Mouse (Mus musculus): ENCODE data around the gene Vezf1. TPM values are rescaled to one million over a fixed set of nuclear protein-coding genes. Genes with fewer than 3 reads are reported as not detected.
A peak's percentile ranks its signal among the peaks of the same experiment; 100 is the strongest.
"Not testable (repeated sequence)": the region's sequence is repeated elsewhere in the genome, so short reads cannot be mapped to it uniquely, and the experiment has no call there.

The Vezf1 gene
- 9.8 and 13.7 TPM in 2 replicates for polyA plus RNA-seq (2012; rRNA removed)

DNA sequence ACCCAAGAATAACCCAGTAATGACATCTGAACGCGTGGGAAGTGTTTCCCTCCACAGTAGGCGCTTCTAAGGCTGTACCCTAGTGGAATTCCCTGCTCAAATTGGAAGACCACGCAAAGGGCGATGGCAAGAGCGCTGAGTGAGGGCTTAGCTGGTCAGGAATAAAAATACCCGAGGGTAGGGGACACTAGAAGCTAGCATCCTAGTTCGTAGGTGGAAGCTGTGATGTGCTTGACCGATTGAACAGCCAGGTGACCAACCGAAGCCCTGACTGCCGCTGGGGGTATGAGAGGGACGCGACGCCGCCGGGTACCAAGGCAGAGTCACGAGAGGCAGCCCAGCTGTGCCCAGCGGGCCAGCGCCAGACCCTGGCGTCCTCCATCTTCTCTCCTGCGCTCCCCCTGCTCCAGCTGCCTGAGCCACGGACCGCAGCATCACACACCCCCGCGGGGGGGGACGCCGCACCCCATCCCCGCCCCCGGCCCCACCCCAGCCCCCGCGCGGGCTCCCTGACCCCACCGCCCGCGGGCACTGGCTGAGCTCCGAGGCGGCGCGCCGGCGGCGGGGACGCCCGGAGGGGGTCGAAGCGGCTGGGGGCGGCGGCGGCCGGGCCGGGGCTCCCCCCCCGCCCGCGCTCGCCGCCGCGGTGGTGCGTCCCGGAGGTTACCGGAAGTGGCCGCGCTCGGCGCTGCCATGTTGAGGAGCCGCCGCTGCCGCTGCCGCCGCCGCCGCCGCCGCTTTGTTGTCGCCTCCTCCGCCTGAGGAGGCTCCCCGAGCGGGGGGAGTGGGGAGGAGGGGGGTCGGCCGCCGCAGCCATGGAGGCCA, at the start of gene Vezf1:
TSS of gene Vezf1 (plus strand) at position 694 of the 825 bp plus-strand sequence.
- WGBS = 2% methylated on average over 74 of the region's 81 CpGs
- DNase-seq (ENCODE audit: low read depth, low spot score) = no peak

DNA sequence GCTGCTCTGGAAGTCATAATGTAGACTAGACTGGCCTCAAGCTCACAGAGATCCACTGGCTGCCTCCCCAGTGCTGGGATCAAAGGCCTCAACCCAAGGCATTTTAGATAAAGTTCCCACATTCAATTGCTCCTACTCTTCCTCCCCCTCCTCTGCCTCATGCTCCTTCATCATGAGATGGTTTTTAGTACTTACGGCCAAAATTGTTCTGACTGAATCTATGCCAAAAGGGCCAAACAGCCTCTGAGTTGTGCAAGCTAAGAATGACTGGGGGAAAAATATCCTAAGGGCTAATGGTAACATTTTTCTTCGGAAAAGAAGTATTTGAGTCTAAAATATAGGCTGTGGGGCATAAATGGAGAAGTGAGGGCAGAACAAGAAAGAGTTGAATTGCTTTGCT, 44.1 kb upstream of the Vezf1 start:
- no peak for DNase-seq (ENCODE audit: low read depth, low spot score)
- 83% methylated on average over 2 of the region's 2 CpGs for WGBS

DNA sequence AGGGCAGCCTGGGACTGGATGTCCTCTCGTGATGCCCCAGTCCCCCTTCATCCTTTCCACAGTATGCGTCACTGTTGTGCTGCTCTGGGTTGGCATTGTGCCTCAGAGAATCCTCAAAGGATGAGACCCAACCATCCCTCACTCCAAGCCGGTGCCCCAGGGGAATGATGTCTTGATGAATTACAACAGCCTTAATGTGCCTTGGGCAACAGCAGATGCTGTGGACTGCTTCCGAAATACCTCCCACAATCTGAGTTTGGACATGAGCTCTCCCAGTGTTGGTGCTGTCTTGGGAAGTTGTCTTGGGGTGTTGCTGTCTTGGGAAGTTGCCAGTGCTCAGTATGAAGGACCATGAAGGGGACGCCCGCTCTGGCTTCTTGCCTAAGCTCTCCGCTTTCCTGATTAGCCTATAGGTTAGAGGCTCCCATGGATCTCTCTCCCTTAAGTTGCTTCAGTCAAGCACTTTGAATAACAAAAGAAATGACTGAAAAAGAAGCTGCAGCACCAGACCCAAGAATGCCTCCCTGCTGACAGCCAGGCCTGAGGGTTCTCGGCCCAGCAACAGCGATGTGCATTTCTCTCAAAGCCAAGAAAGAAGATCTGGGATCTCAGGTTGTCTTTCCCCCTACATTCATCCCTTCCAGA, 40.6 kb upstream of the Vezf1 start:
- 89% methylated on average over 9 of the region's 9 CpGs for WGBS
- DNase-seq (ENCODE audit: low read depth, low spot score) = no peak

DNA sequence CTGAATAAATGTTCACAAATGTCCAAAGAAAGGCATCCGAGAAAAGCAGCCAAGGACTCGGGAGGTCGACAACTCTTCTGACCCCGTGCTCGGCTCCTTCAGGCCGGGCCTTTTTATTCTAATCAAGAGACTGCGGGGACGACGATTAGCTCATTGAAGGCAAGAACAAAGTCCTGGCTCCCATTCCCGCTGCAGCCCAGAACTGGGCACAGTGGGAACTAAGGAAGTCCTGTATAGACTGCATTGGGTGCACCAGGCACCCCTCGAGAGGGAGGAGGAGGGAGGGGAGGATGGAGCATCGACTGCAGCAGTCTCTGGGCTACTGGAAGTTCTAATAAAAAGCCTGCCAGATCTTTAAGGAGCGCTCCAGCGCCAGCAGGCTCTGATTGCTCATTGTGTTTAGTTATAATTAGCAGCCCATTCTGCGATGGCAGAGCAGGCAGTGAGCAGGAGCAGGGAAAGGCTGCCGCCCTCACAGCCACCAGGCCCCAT, 39.8 kb upstream of the Vezf1 start:
- 60% methylated on average over 16 of the region's 16 CpGs for WGBS

DNA sequence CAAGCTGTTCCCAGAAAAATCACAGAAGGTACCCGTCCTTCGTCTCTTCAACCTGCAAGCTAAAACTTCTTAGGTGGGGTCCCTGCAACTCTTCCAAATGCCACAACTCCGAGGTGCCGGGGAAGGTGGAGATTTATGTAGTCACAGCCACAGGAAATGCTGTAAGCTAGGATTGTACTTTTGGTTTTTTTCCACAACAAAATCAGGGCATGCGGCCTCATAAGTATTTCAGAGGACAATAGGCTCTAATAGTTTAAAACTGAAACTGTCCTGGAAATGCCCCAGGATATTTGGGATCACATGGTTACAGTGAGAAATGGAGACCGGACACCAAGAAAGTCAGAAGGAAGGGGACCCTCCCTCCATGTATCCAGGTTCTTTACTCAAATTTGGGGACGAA, 37.9 kb upstream of the Vezf1 start:
- no peak for DNase-seq (ENCODE audit: low read depth, low spot score)
- 79% methylated on average over 7 of the region's 7 CpGs for WGBS

More for the DNA sequence above, 39.8 kb upstream of the Vezf1 start:
- no peak for DNase-seq (ENCODE audit: low read depth, low spot score)

DNA sequence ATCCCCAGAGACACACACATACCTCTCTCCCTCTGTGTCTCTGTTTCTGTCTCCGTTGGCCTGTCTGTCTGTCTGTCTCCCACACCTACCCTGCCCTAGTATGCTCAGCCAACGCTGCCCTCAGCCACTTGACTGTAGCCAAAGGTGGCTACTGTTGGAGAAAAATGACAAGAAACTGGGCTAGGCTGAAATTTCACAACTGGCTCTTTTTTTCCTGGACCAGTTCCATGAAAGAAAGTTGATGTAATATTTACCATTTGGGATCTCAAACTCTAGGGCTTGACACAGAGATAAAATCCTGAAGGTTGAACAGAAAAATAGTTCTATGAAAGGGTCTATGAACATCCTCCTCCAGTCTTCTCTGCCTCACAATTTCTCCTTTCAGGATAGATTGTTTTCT, 37.2 kb upstream of the Vezf1 start:
- no peak for DNase-seq (ENCODE audit: low read depth, low spot score)
- 73% methylated on average over 2 of the region's 2 CpGs for WGBS

DNA sequence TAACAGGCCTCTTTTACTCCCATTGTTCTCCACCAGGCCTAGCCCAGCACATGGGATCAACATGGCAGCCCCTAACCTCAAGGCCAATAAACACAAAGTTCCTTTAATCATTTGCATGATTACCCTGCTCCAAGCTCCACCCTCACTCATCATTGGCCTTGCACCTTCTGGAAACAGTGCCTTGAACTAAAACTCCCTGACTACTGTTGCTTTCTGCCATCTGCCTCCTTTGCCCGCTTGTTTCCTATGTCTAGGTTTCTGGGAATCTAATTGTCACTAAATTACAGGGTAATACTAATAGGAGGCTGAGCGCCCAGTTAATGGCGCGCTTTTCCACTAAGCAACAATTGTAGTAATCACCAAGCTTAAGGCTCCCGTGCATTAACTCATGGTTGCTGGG, 36.3 kb upstream of the Vezf1 start:
- no peak for DNase-seq (ENCODE audit: low read depth, low spot score)
- WGBS = 93% methylated on average over 5 of the region's 5 CpGs

DNA sequence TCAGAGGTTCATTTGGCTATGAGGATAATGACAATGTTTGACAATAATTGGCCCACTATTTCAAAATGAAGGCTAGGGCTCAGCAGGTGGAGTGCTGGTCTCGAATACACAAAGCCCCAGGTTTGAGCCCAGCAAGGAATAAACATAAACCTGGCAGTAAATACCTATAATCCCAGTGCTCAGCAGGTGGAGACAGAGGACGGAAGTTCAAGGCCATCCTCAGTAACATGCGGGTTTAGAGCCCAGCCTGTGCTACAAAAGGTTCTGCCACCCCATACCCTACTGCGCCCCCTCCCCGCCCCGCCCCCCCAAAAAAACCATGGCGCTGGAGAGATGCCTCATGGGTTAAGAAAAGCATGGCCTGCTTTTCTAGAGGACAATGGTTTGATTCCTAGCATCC, 32.1 kb upstream of the Vezf1 start:
- 70% methylated on average over 7 of the region's 7 CpGs for WGBS
- DNase-seq (ENCODE audit: low read depth, low spot score) = no peak

DNA sequence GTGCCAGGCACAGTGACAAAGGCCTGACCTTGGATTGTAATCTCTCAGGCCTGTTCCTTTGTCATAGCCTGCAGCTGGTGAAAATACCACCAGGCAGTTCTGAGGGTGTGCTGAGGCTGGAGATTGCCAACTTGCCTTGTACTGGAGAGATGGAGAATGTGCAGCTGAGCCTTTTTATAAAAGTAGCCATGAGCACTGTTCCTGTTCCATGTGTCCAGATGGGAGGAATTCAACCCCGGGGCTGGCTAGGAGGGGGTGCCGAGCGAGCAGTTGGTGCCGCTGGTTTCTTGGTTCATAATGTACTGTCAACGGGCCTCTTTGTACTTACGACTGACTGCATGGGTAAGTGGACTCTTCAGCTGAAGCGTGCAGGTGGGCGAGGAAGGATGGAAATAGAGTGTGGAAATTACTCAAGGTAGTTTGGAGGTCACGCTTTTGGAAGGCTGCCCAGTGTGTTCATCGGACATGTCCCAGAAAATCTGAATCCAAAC, 31.3 kb upstream of the Vezf1 start:
- WGBS = 84% methylated on average over 10 of the region's 10 CpGs
- DNase-seq (ENCODE audit: low read depth, low spot score) = no peak

DNA sequence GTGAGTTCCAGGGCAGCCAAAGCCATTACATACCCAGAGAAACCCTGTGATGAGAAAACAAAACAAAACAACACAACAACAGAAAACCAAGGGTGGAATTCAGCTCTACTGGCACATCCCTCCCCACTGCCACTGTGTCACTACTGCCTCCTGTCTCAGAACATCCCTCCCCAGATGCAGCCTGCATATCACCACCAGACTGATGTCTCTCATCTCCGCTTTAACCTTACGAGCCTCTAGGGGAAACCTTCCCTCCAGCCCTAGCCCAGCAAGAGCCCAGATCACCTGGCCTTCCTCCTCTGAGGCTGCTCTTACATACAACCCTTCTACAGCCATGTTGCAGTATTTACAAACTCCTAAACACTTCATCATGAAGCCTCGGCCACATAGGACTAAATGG, 30.7 kb upstream of the Vezf1 start:
- 84% methylated on average over 3 of the region's 3 CpGs for WGBS

DNA sequence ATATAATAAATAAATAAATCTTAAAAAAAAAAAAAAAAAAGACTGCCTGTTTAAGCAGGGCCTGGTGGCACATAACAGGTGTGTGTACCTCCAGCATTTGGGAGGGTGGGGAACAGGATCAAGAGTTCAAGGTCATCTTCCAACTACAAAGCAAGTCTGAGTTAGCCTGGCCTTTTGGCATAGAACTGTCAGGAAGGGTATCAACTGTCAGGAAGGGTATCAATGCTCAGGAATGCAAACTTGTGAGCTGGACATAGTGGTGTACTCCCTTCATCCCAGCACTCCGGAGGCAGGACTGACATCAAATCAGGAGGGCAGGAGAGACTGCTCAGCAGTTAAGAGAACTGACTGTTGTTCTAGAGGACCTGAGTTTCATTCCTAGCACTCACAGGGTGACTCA, 29.0 kb upstream of the Vezf1 start:
- WGBS = 88% methylated on average over 1 of the region's 1 CpGs
- no peak for DNase-seq (ENCODE audit: low read depth, low spot score)

More for the DNA sequence above, 30.7 kb upstream of the Vezf1 start:
- no peak for DNase-seq (ENCODE audit: low read depth, low spot score)

DNA sequence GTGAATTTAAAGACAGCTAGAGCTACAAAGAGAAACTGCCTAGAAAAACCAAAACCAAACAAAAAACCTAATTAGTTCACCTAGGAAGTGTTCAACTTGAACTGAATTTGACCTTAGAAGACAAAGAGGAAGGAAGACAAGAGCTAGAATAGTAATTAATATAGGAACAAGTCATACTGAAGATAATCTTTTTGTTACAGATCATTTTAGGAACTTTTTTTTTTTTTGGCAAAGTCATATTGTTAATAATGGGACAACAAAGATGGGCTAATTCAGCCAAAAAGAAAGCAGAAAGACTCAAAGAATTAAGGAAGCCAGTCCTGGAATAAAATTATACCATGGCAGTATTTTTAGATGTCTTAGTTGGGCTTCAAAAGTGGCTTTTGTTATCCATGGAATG, 23.8 kb upstream of the Vezf1 start:
- DNase-seq (ENCODE audit: low read depth, low spot score) = no peak

DNA sequence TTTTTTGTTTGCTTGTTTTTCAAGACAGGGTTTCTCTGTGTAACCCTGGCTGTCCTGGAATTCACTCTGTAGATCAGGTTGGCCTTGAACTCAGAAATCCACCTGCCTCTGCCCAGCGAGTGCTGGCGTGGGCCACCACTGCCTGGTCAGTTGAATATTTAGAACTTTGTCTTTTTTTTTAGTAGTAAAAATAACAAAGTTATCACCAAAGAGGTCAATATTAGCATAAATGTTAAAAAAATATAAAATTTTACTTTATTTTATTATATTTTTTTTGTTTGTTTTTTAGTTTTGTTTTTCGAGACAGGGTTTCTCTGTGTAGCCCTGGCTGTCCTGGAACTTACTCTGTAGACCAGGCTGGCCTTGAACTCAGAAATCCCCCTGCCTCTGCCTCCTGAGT, 22.9 kb upstream of the Vezf1 start:
- WGBS = 95% methylated on average over 3 of the region's 3 CpGs

DNA sequence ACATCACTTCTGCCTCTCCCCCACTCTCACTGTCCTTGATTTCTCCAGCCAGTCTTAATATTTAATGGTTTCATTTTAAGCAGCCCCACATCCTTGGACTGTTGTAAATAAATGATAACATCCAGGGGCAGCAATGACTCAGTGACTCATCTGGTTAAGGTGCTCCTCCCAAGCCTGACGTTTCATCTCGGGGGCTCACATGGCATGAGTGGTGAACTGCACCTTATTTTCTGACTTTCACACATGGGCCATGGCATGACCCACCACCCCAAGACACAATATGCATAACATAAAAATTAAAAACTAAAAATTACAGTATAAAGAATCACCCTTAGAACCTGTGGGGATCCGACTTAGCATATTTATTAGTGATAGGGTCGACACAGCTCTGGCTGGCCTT, 22.2 kb upstream of the Vezf1 start:
- 69% methylated on average over 4 of the region's 4 CpGs for WGBS
- no peak for DNase-seq (ENCODE audit: low read depth, low spot score)

More for the DNA sequence above, 22.9 kb upstream of the Vezf1 start:
- not testable (repeated sequence) for DNase-seq (ENCODE audit: low read depth, low spot score)

DNA sequence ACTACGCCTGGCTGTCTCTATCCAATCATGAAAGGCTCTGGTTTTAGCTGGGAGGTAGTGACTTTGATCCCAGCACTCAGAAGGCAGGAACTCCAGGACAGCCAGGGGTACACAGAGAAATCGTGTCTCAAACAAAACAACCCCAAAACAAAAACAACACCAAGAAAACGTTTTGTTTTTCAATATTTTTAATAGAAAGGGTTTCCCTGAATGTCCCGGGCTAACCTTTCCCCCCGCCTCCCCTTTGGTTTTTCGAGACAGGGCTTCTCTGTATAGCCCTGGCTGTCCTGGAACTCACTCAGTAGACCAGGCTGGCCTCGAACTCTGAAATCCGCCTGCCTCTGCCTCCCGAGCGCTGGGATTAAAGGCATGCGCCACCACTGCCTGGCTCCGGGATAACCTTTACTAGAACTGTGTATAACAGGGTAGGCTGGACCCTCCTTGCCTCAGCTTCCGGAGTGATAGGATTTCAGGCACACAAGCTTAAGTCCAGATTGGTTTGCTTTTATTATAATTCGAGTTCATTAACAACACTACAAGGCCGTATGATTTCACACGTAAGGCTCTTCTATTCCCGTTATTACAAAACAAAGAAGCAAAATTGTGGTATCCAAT, 21.6 kb upstream of the Vezf1 start:
- 40% methylated on average over 17 of the region's 17 CpGs for WGBS
- no peak for DNase-seq (ENCODE audit: low read depth, low spot score)

DNA sequence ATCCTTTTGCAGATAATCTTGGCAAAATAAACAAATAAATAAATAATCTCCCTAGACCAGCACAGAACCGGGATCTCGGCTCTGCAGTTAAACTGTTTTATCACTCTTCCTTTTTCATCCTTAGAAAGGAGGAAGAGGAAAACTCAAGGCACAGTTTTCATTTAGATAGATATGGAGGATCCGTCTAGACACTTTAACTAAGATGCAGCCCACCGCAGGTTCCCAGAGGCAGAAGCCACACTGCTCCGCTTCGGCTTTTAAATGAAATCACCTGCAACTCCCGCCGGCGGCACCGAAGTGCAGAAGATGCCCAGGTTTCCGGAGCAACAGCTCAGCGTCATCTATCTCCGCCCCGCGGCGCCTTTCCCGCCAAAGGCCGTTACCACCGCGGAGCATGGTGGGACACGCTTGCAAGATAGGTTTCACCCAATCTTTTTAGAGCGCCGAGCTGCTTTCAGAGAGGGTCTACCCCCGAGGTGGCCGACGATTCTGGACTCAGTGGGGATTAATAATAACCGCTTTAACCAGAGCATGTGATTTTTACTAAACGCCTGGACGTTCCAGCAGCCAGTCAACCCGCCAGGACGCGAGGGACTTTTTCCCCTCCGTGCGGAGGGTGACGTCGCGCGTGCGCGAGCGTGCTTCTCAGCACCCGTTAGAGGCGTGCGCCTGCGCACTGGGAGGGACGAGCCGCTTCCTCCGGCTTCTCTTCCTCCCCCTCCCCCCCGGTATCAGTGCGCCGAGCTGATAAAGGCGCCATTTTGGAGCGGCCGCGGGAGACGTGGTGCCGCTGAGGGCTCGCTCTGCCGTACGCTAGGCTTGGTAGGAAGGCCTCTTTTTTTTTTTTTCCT, 20.9 kb upstream of the Vezf1 start, which contains the start of gene Srsf1:
TSS of gene Srsf1 (plus strand) at position 430 of the 851 bp plus-strand sequence.
- DNase-seq (ENCODE audit: low read depth, low spot score) = peak; percentile 92
- under 1% methylated on average over 59 of the region's 60 CpGs for WGBS

DNA sequence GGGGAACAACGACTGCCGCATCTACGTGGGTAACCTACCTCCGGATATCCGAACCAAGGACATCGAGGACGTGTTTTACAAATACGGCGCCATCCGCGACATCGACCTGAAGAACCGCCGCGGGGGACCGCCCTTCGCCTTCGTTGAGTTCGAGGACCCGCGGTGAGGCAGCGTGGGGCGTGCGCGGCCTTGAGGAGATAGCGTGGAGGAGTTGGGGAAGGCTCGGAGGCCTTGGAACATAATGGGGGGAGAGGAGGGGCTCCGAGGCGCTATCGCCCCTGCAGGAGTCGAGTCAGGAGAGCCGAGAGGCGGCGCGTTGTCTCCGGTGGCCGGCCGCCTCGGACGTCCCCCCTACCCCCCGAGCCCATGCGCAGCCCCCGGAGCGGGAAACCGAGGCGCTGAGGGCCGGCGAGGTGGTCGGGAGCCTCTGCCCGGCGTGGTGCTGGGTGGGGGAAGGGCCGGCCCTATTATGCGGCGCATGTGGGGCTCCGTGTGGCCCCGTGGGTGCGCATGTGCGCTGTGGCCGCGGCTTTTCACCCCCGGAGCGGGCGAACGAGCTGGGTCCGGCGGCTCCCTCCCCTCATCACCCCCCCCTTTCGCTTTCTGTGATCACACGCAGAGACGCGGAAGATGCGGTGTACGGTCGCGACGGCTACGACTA, 20.1 kb upstream of the Vezf1 start:
- 1% methylated on average over 76 of the region's 76 CpGs for WGBS
- no peak for DNase-seq (ENCODE audit: low read depth, low spot score)

DNA sequence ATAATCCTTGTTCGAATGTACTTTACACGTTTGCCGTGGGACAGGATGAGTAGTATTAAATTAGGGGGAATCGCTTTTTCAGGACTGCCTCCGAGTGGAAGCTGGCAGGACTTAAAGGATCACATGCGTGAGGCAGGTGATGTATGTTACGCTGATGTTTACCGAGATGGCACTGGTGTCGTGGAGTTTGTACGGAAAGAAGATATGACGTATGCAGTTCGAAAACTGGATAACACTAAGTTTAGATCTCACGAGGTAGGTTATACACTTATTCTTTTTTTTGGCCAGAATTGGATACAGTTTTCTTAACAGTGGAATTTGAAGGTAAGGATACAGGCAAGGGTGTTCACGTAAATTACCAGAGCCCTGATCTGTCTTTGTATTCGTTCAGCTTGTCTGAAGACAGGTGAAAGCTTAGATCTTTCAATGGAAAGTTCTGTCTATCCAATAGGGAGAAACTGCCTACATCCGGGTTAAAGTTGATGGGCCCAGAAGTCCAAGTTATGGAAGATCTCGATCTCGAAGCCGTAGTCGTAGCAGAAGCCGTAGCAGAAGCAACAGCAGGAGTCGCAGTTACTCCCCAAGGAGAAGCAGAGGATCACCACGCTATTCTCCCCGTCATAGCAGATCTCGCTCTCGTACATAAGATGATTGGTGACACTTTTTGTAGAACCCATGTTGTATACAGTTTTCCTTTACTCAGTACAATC, 19.0 kb upstream of the Vezf1 start:
- 6% methylated on average over 26 of the region's 26 CpGs for WGBS
- no peak for DNase-seq (ENCODE audit: low read depth, low spot score)
